Mouse (Mus musculus) heart, embryonic 12.5 days (tissue): ENCODE measurements around the gene Cd34. TPM values are rescaled to one million over a fixed set of nuclear protein-coding genes. Genes with fewer than 3 reads are reported as not detected.

Experiments used
- ATAC-seq: fragments of 200-750 bp; cut with Nextera tagmentation; 2 replicates; pipeline ENCODE4 v1.8.0; 2017; ENCODE audit warnings: moderate TSS enrichment, moderate library complexity; ENCODE audit not compliant: insufficient number of reproducible peaks, low FRiP score
- H3K27ac ChIP-seq: fragments of 300-500 bp; sonication (generic); 2 replicates; pipeline ENCODE4 v1.5.1; 2016; ENCODE audit warnings: mild to moderate bottlenecking, moderate library complexity; ENCODE audit not compliant: poor library complexity, severe bottlenecking
- H3K27me3 ChIP-seq: fragments of 300-500 bp; sonication (generic); replicated peaks from 2 replicates; pipeline ENCODE4 v1.6.1; 2016; ENCODE audit warnings: mild to moderate bottlenecking, moderate library complexity
- H3K36me3 ChIP-seq: fragments of 300-500 bp; sonication (generic); 2 replicates; pipeline ENCODE4 v1.6.1; 2016; ENCODE audit warnings: mild to moderate bottlenecking, moderate library complexity
- H3K4me1 ChIP-seq: fragments of 300-500 bp; sonication (generic); replicated peaks from 2 replicates; pipeline ENCODE4 v1.6.1; 2016; ENCODE audit warnings: mild to moderate bottlenecking
- H3K4me2 ChIP-seq: fragments of 300-500 bp; sonication (generic); 2 replicates; pipeline ENCODE4 v1.6.1; 2016; ENCODE audit warnings: mild to moderate bottlenecking, moderate library complexity
- H3K4me3 ChIP-seq: fragments of 300-500 bp; sonication (generic); 2 replicates; pipeline ENCODE4 v1.5.1; 2016; ENCODE audit warnings: mild to moderate bottlenecking
- H3K9ac ChIP-seq: fragments of 300-500 bp; sonication (generic); 2 replicates; pipeline ENCODE4 v1.6.1; 2016; ENCODE audit warnings: mild to moderate bottlenecking, moderate library complexity
- H3K9me3 ChIP-seq: fragments of 300-500 bp; sonication (generic); replicated peaks from 2 replicates; pipeline ENCODE4 v1.6.1; 2016; ENCODE audit warnings: mild to moderate bottlenecking, moderate library complexity
- WGBS: fragments of 180-500 bp; shearing (Covaris S2); methylation state at CpG from one replicate; pipeline ENCODE4 v1.1.7; 2016; 5-methylcytosine and 5-hydroxymethylcytosine counted together
- polyA plus RNA-seq: library from polyadenylated mRNA; unstranded; fragments of >200 nt; fragmentation: Nextera tagmentation; extraction: Ambion mirVana; gene quantifications from 2 replicates; pipeline ENCODE4 v1.2.1, GENCODE M21; 2016

Cd34 gene
- polyA plus RNA-seq, 1 experiment from 2014 or later, result 86.2 TPM

GRCm38 (mm10) chr1:194989024-194989423 lies 50.4 kb downstream of the Cd34 start:
- no peaks in the 10 kb centered on the region for H3K27me3 ChIP-seq
- ATAC-seq, result no peak

GRCm38 (mm10) chr1:194990976-194991375 lies 52.4 kb downstream of the Cd34 start:
- ATAC-seq, result no peak

More at GRCm38 (mm10) chr1:194989024-194989423, 50.4 kb downstream of the Cd34 start:
- Histone ChIP-seq H3K4me2 (no peak overlapping the region), H3K4me3 (no peak overlapping the region), H3K4me1 (peaks cover 16% of the 10 kb centered on the region), H3K36me3 (no peaks in the 10 kb centered on the region), H3K9me3 (no peaks in the 10 kb centered on the region), H3K9ac (no peak overlapping the region), H3K27ac (no peak overlapping the region)
- 91% methylated on average over 1 of the region's 1 CpGs for WGBS

GRCm38 (mm10) chr1:194991654-194992053 lies 53.0 kb downstream of the Cd34 start:
- H3K4me2 ChIP-seq, result no peak overlapping the region
- H3K27ac ChIP-seq, result no peak overlapping the region
- H3K9me3 ChIP-seq, result no peaks in the 10 kb centered on the region
- H3K27me3 ChIP-seq, result no peaks in the 10 kb centered on the region
- 75% methylated on average over 2 of the region's 2 CpGs for WGBS
- no peaks in the 10 kb centered on the region for H3K36me3 ChIP-seq
- H3K9ac ChIP-seq, result no peak overlapping the region
- H3K4me1 ChIP-seq, result peaks cover 16% of the 10 kb centered on the region
- no peak for ATAC-seq
- H3K4me3 ChIP-seq, result no peak overlapping the region

More at GRCm38 (mm10) chr1:194990976-194991375, 52.4 kb downstream of the Cd34 start:
- Histone ChIP-seq H3K27ac (no peak overlapping the region), H3K4me1 (peaks cover 16% of the 10 kb centered on the region), H3K36me3 (no peaks in the 10 kb centered on the region), H3K9ac (no peak overlapping the region), H3K9me3 (no peaks in the 10 kb centered on the region), H3K27me3 (no peaks in the 10 kb centered on the region), H3K4me2 (no peak overlapping the region), H3K4me3 (no peak overlapping the region)
- 89% methylated on average over 2 of the region's 2 CpGs for WGBS

GRCm38 (mm10) chr1:194992589-194993317 lies 54.1 kb downstream of the Cd34 start:
- H3K9me3 ChIP-seq, result no peaks in the 10 kb centered on the region
- no peak for ATAC-seq
- H3K4me2 ChIP-seq, result no peak overlapping the region
- H3K4me1 ChIP-seq, result peaks cover 16% of the 10 kb centered on the region
- 37% methylated on average over 5 of the region's 5 CpGs for WGBS
- no peaks in the 10 kb centered on the region for H3K27me3 ChIP-seq
- no peaks in the 10 kb centered on the region for H3K36me3 ChIP-seq
- H3K9ac ChIP-seq, result no peak overlapping the region
- no peak overlapping the region for H3K4me3 ChIP-seq
- no peak overlapping the region for H3K27ac ChIP-seq

- H3K9me3 ChIP-seq, result no peaks in the 10 kb centered on the region
- H3K27me3 ChIP-seq, result no peaks in the 10 kb centered on the region
- H3K4me1 ChIP-seq, result peaks cover 16% of the 10 kb centered on the region
- H3K36me3 ChIP-seq, result no peaks in the 10 kb centered on the region
- 67% methylated on average over 1 of the region's 1 CpGs for WGBS
- ATAC-seq, result peak; percentile 45; the same call in 1 of the 2 replicates
- H3K4me2 ChIP-seq, result no peak overlapping the region
- no peak overlapping the region for H3K27ac ChIP-seq
- no peak overlapping the region for H3K9ac ChIP-seq
- no peak overlapping the region for H3K4me3 ChIP-seq
Observed at GRCm38 (mm10) chr1:194993409-194993988, 54.9 kb downstream of the Cd34 start.

GRCm38 (mm10) chr1:194994262-194994661 lies 55.6 kb downstream of the Cd34 start:
- Histone ChIP-seq H3K4me1 (peaks cover 16% of the 10 kb centered on the region), H3K4me2 (no peak overlapping the region), H3K36me3 (no peaks in the 10 kb centered on the region), H3K4me3 (no peak overlapping the region), H3K9ac (no peak overlapping the region), H3K27me3 (no peaks in the 10 kb centered on the region), H3K27ac (no peak overlapping the region), H3K9me3 (no peaks in the 10 kb centered on the region)
- no peak for ATAC-seq
- WGBS, result 62% methylated on average over 5 of the region's 5 CpGs

GRCm38 (mm10) chr1:194995196-194995595 lies 56.6 kb downstream of the Cd34 start:
- H3K9ac ChIP-seq, result no peak overlapping the region
- WGBS, result 71% methylated on average over 2 of the region's 2 CpGs
- no peaks in the 10 kb centered on the region for H3K27me3 ChIP-seq
- no peak overlapping the region for H3K4me3 ChIP-seq
- H3K9me3 ChIP-seq, result no peaks in the 10 kb centered on the region
- ATAC-seq, result no peak
- H3K4me1 ChIP-seq, result peaks cover 16% of the 10 kb centered on the region
- no peak overlapping the region for H3K27ac ChIP-seq
- no peaks in the 10 kb centered on the region for H3K36me3 ChIP-seq
- H3K4me2 ChIP-seq, result no peak overlapping the region

- ATAC-seq, result no peak
Observed at GRCm38 (mm10) chr1:194998396-194998795, 59.8 kb downstream of the Cd34 start.

GRCm38 (mm10) chr1:195003328-195003727 lies 64.7 kb downstream of the Cd34 start:
- 80% methylated on average over 4 of the region's 4 CpGs for WGBS
- no peak for ATAC-seq
- H3K4me2 ChIP-seq, result no peak overlapping the region
- peaks cover 8% of the 10 kb centered on the region; the same call in 1 of the 2 replicates for H3K4me1 ChIP-seq
- H3K27ac ChIP-seq, result no peak overlapping the region
- no peaks in the 10 kb centered on the region for H3K36me3 ChIP-seq
- no peaks in the 10 kb centered on the region for H3K27me3 ChIP-seq
- no peak overlapping the region for H3K9ac ChIP-seq
- no peaks in the 10 kb centered on the region for H3K9me3 ChIP-seq
- no peak overlapping the region for H3K4me3 ChIP-seq

More at GRCm38 (mm10) chr1:194998396-194998795, 59.8 kb downstream of the Cd34 start:
- Histone ChIP-seq H3K4me2 (no peak overlapping the region), H3K9me3 (no peaks in the 10 kb centered on the region), H3K9ac (no peak overlapping the region), H3K27ac (no peak overlapping the region), H3K4me3 (no peak overlapping the region), H3K27me3 (no peaks in the 10 kb centered on the region), H3K4me1 (peaks cover 4% of the 10 kb centered on the region; the same call in 1 of the 2 replicates), H3K36me3 (no peaks in the 10 kb centered on the region)
- WGBS, result 90% methylated on average over 1 of the region's 1 CpGs

GRCm38 (mm10) chr1:195004194-195004593 lies 65.6 kb downstream of the Cd34 start:
- WGBS, result 27% methylated on average over 1 of the region's 1 CpGs
- Histone ChIP-seq H3K27ac (no peak overlapping the region), H3K9me3 (no peaks in the 10 kb centered on the region), H3K4me1 (peaks cover 8% of the 10 kb centered on the region; the same call in 1 of the 2 replicates), H3K27me3 (no peaks in the 10 kb centered on the region), H3K4me3 (no peak overlapping the region), H3K36me3 (no peaks in the 10 kb centered on the region), H3K9ac (no peak overlapping the region), H3K4me2 (no peak overlapping the region)
- no peak for ATAC-seq

GRCm38 (mm10) chr1:195006267-195006666 lies 67.6 kb downstream of the Cd34 start:
- no peak overlapping the region for H3K9ac ChIP-seq
- ATAC-seq, result no peak
- no peak overlapping the region for H3K4me2 ChIP-seq
- H3K27me3 ChIP-seq, result no peaks in the 10 kb centered on the region
- no peaks in the 10 kb centered on the region for H3K36me3 ChIP-seq
- no peak overlapping the region for H3K27ac ChIP-seq
- peaks cover 8% of the 10 kb centered on the region; the same call in 1 of the 2 replicates for H3K4me1 ChIP-seq
- H3K9me3 ChIP-seq, result no peaks in the 10 kb centered on the region
- H3K4me3 ChIP-seq, result no peak overlapping the region
